Mouse (Mus musculus): ENCODE data around the gene Hoxd4. TPM values are rescaled to one million over a fixed set of nuclear protein-coding genes. Genes with fewer than 3 reads are reported as not detected.

Gene Hoxd4
- total RNA-seq, 4 experiments from 2014 or later: 1.1 to 1.9 (median 1.5) TPM

GRCm38 (mm10) chr2:74726973-74727639 is 15.4 kb downstream of the Hoxd4 start:
- no peak for DNase-seq (ENCODE audit: low spot score in 2 of 2)

GRCm38 (mm10) chr2:74727640-74728302 is 16.0 kb downstream of the Hoxd4 start:
- no peak for DNase-seq (ENCODE audit: low spot score in 2 of 2)

- no peak for DNase-seq (ENCODE audit: low spot score in 2 of 2)
Observed at GRCm38 (mm10) chr2:74728303-74728680, 16.6 kb downstream of the Hoxd4 start.

- DNase-seq (ENCODE audit: low spot score in 2 of 2): no peak
Observed at GRCm38 (mm10) chr2:74730331-74730730, 18.6 kb downstream of the Hoxd4 start.

- no peak for DNase-seq (ENCODE audit: low spot score in 2 of 2)
Observed at GRCm38 (mm10) chr2:74731055-74731454, 19.3 kb downstream of the Hoxd4 start.

- no peak for DNase-seq (ENCODE audit: low spot score in 2 of 2)
Observed at GRCm38 (mm10) chr2:74731799-74732512, 20.2 kb downstream of the Hoxd4 start.

GRCm38 (mm10) chr2:74732513-74733316 is 21.0 kb downstream of the Hoxd4 start:
- no peak for DNase-seq (ENCODE audit: low spot score in 2 of 2)

- no peak for DNase-seq (ENCODE audit: low spot score in 2 of 2)
Observed at GRCm38 (mm10) chr2:74733317-74733661, 21.6 kb downstream of the Hoxd4 start.

- no peak for DNase-seq (ENCODE audit: low spot score in 2 of 2)
Observed at GRCm38 (mm10) chr2:74733765-74734164, 22.0 kb downstream of the Hoxd4 start.

- DNase-seq (ENCODE audit: low spot score in 2 of 2): no peak
Observed at GRCm38 (mm10) chr2:74734451-74734850, 22.7 kb downstream of the Hoxd4 start.

GRCm38 (mm10) chr2:74734996-74735811 is 23.5 kb downstream of the Hoxd4 start:
- DNase-seq (ENCODE audit: low spot score in 2 of 2): no peak

- no peak for DNase-seq (ENCODE audit: low spot score in 2 of 2)
Observed at GRCm38 (mm10) chr2:74735851-74736687, 24.3 kb downstream of the Hoxd4 start.

GRCm38 (mm10) chr2:74736688-74737577 is 25.2 kb downstream of the Hoxd4 start:
- DNase-seq (ENCODE audit: low spot score in 2 of 2): no peak

- DNase-seq (ENCODE audit: low spot score in 2 of 2): no peak
Observed at GRCm38 (mm10) chr2:74737578-74738070, 25.9 kb downstream of the Hoxd4 start.

GRCm38 (mm10) chr2:74738623-74739475 is 27.1 kb downstream of the Hoxd4 start:
- DNase-seq (ENCODE audit: low spot score in 2 of 2): no peak

GRCm38 (mm10) chr2:74739476-74739800 is 27.7 kb downstream of the Hoxd4 start:
- no peak for DNase-seq (ENCODE audit: low spot score in 2 of 2)

GRCm38 (mm10) chr2:74739869-74740268 is 28.1 kb downstream of the Hoxd4 start:
- DNase-seq (ENCODE audit: low spot score in 2 of 2): no peak

All from gastrocnemius, adult 8-10 months (tissue).